Mouse (Mus musculus) macrophage (primary cell): ENCODE data around the gene Obscn. TPM values are rescaled to one million over a fixed set of nuclear protein-coding genes. Genes with fewer than 3 reads are reported as not detected.

Source experiments
- H3K27ac ChIP-seq: fragments of 350-480 bp; formaldehyde crosslinking; 2 replicates; pipeline ENCODE4 v1.9.0; 2021
- H3K36me3 ChIP-seq: fragments of 350-480 bp; formaldehyde crosslinking; 2 replicates; pipeline ENCODE4 v1.9.0; 2021; ENCODE audit errors: inconsistent target
- H3K4me3 ChIP-seq: fragments of 350-480 bp; formaldehyde crosslinking; 2 replicates; pipeline ENCODE4 v1.9.0; 2021; ENCODE audit errors: inconsistent target
- H3K79me2 ChIP-seq: fragments of 350-480 bp; formaldehyde crosslinking; 2 replicates; pipeline ENCODE4 v1.9.0; 2021; ENCODE audit errors: inconsistent target
- WGBS: methylation state at CpG from one replicate; pipeline ENCODE4 v1.1.7; 2026; ENCODE audit warnings: inconsistent platforms; ENCODE audit not compliant: missing documents; 5-methylcytosine and 5-hydroxymethylcytosine counted together
- polyA plus RNA-seq: library from polyadenylated mRNA; stranded (reverse); fragments of 250-400 nt; gene quantifications from 3 replicates; pipeline ENCODE4 v1.2.4, GENCODE M21; 2018; ENCODE audit warnings: inconsistent platforms

Gene Obscn
- polyA plus RNA-seq, 1 experiment from 2014 or later, result 0.01 TPM

DNA sequence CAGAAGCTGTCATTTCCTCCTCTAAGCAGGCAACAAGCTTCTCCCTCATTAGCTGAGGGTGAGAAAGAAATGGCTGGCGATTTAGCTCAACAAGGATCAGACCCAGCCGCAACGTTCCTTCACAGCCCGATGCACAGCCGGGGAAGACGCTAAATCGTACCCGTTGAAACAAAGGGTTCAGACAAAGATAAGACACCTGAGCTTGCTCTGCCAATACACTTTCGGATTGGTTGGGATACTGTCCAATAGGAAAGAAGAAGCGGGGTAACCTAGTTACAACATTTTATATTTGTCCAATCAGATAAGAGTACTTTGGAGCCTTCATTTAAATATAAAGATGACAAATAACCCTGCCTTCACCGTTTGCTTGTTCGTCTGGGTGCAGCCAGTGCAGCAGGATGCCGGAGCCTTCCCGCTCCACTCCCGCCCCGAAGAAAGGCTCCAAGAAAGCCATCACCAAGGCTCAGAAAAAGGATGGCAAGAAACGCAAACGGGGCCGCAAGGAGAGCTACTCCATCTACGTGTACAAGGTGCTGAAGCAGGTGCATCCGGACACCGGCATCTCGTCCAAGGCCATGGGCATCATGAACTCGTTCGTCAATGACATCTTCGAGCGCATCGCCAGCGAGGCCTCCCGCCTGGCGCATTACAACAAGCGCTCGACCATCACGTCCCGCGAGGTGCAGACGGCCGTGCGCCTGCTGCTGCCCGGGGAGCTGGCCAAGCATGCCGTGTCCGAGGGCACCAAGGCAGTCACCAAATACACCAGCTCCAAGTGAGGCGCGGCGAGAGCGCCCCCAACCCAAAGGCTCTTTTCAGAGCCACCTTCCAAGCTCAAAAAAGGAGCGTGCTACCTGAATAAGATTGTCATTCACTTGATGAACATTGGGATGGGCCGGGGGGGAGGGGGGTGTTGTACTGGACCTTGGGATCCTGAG, 187.4 kb downstream of the Obscn start, which contains the start of gene Hist3h2ba:
Gene Hist3h2ba (plus strand): TSS at position 379 of the 938 bp plus-strand sequence.
- H3K27ac ChIP-seq, result no peak within 1 kb of the TSS
- H3K79me2 ChIP-seq, result no peaks in the 10 kb centered on the region
- H3K36me3 ChIP-seq, result no peaks in the 10 kb centered on the region
- WGBS, result 3% methylated on average over 33 of the region's 48 CpGs
- H3K4me3 ChIP-seq, result peak within 1 kb of the TSS; percentile 15; the same call in 1 of the 2 replicates

GRCm38 (mm10) chr11:58947798-58948528, 188.2 kb downstream of the Obscn start:
- no peaks in the 10 kb centered on the region for H3K36me3 ChIP-seq
- peak overlapping the region; percentile 15; the same call in 1 of the 2 replicates for H3K4me3 ChIP-seq
- H3K27ac ChIP-seq, result no peak overlapping the region
- no peaks in the 10 kb centered on the region for H3K79me2 ChIP-seq
- 31% methylated on average over 22 of the region's 23 CpGs for WGBS

DNA sequence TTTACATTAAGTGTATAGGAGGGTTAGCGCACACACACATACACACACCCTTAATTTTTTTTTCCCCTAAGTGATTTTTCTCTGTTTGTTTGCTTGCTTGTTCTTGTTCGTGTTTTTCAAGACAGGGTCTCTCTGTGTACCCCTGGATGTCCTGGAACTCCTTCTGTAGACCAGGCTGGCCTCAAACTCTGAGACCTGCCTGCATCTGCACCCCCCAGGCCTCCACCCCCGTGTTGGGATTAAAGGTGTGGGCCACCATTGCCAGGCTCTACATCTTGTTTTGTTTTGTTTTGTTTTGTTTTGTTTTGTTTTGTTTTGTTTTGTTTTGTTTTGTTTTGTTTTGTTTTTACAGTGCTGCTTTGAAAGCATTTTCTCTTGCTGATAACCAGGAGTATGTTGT, 188.9 kb downstream of the Obscn start:
- H3K79me2 ChIP-seq, result no peaks in the 10 kb centered on the region
- no peak overlapping the region for H3K27ac ChIP-seq
- H3K36me3 ChIP-seq, result no peaks in the 10 kb centered on the region
- 83% methylated on average over 3 of the region's 3 CpGs for WGBS
- no peak overlapping the region for H3K4me3 ChIP-seq

Other genes with a start within 250 kb of the Obscn start
- 2.0 to 3.7 TPM (median 2.2 TPM) in 3 replicates for gene Zfp39, start 232.2 kb downstream of the Obscn start, polyA plus RNA-seq
- gene Btnl10, start 218.5 kb downstream of the Obscn start, polyA plus RNA-seq, result not detected in 3 replicates
- 45.0 to 110 TPM (median 97.1 TPM) in 3 replicates for gene Rnf187, start 197.5 kb downstream of the Obscn start, polyA plus RNA-seq
- gene Hist3h2ba, start 187.5 kb downstream of the Obscn start, polyA plus RNA-seq, result 0.50 to 0.78 TPM in 2 of 3 replicates, not detected in the other
- gene Hist3h2a, start 181.7 kb downstream of the Obscn start, polyA plus RNA-seq, result 16.2 to 56.9 TPM (median 24.3 TPM) in 3 replicates
- gene Trim17, start 181.7 kb downstream of the Obscn start, polyA plus RNA-seq, result 0.07 to 0.14 TPM in 2 of 3 replicates, not detected in the other
- gene Trim11, start 158.3 kb downstream of the Obscn start, polyA plus RNA-seq, result 11.4 to 20.3 TPM (median 14.2 TPM) in 3 replicates
- gene Iba57, start 27.3 kb upstream of the Obscn start, polyA plus RNA-seq, result 2.9 to 4.7 TPM (median 3.3 TPM) in 3 replicates
- not detected in 3 replicates for gene Gjc2, start 46.8 kb upstream of the Obscn start, polyA plus RNA-seq
- gene Guk1, start 55.8 kb upstream of the Obscn start, polyA plus RNA-seq, result 11.6 to 29.1 TPM (median 24.4 TPM) in 3 replicates
- gene Mrpl55, start 66.1 kb upstream of the Obscn start, polyA plus RNA-seq, result 17.9 to 36.6 TPM (median 21.0 TPM) in 3 replicates
- gene 2310033P09Rik, start 71.9 kb upstream of the Obscn start, polyA plus RNA-seq, result 17.8 to 25.4 TPM (median 20.3 TPM) in 3 replicates
- gene Arf1, start 91.9 kb upstream of the Obscn start, polyA plus RNA-seq, result 397 to 494 TPM (median 402 TPM) in 3 replicates
- gene Wnt3a, start 154.3 kb upstream of the Obscn start, polyA plus RNA-seq, result not detected in 3 replicates
- gene Wnt9a, start 170.5 kb upstream of the Obscn start, polyA plus RNA-seq, result 0.10 to 0.41 TPM (median 0.34 TPM) in 3 replicates
- 0.11 TPM in 1 of 3 replicates, not detected in the others for gene Prss38, start 239.3 kb upstream of the Obscn start, polyA plus RNA-seq